9 mouse cellular contexts compared by ENCODE assay signal in the genomic region with DNA sequence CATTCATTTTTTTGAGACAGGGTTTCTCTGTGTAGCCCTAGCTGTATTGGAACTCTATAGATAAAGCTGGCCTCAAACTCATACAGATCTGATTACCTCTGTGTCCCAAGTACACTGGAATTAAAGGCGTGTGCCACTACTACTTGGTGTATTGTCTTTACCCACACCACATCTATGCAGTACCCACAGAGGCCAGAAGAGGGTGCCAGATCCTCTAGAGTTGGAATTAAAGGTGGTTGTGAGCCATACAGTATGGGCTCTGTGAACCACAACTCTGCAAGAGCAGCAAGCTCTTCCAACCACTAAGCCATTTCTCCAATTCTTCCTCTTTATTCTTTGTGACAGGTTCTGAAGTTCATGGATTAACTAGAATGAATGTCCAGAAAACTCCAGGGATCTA. TPM values are rescaled to one million over a fixed set of nuclear protein-coding genes. Genes with fewer than 3 reads are reported as not detected.
DNase-seq lines count a peak whose midpoint lies in the region; TF ChIP-seq lines count a peak whose summit lies in the region.
"Had no signal": no experiment of that assay in that cellular context is flagged by ENCODE, and none has a peak within 500 bp of the region (broad histone marks: within the 10 kb centered on the region; RNA-seq: fewer than 3 reads in every experiment).

No protein-coding gene starts in this region.

- no peaks in the 10 kb centered on the region for H3K36me3 ChIP-seq in heart, adult 2 months (ENCODE audit: control insufficient read depth, insufficient read depth, low read length)
- H3K36me3 ChIP-seq in heart, embryonic 10.5 days, result no peaks in the 10 kb centered on the region

- no peak for TF ChIP-seq POLR2A in heart, adult 2 months (IDR thresholded peaks at IDR 0.05; ENCODE audit: insufficient read depth, low read depth, low read length)

- H3K4me3 ChIP-seq in heart, adult 2 months, result no peak overlapping the region
- no peak overlapping the region for H3K4me3 ChIP-seq in heart, embryonic 10.5 days

- H3K9me3 ChIP-seq in heart, embryonic 10.5 days, result no peaks in the 10 kb centered on the region

- intact Hi-C loops in heart, adult 2 months (cut with DNase I), result loop anchor here (2.0 kb wide), 1 partner anchor 108 kb away; no protein-coding TSS in a partner anchor

- 52% methylated on average over 1 of the region's 1 CpGs for WGBS in heart, adult 2 months
- WGBS in heart, embryonic 10.5 days, result 63% methylated on average over 1 of the region's 1 CpGs

- no peaks in the 10 kb centered on the region for H3K79me2 ChIP-seq in heart, adult 2 months (replicated peaks; ENCODE audit: control insufficient read depth, insufficient read depth, low read length)

- no peak overlapping the region for H3K27ac ChIP-seq in heart, adult 2 months
- no peak overlapping the region for H3K27ac ChIP-seq in heart, embryonic 10.5 days

- TF ChIP-seq EP300 in heart, adult 2 months (IDR thresholded peaks at IDR 0.05; ENCODE audit: insufficient read depth, low read depth, low read length), result no peak

- TF ChIP-seq CTCF in heart, adult 2 months (IDR thresholded peaks at IDR 0.05), result peak; percentile 75

- H3K9ac ChIP-seq in heart, adult 2 months (ENCODE audit: low read depth, low read length), result no peak overlapping the region

- H3K4me1 ChIP-seq in heart, adult 2 months (ENCODE audit: control insufficient read depth, insufficient read depth, low read length), result no peaks in the 10 kb centered on the region
- no peaks in the 10 kb centered on the region for H3K4me1 ChIP-seq in heart, embryonic 10.5 days

- DNase-seq in heart, adult 2 months, result peak in 1 of 2 experiments; percentile 51
- DNase-seq in heart, embryonic 10.5 days (ENCODE audit: low spot score), result no peak
- peak; percentile 46 for DNase-seq in testis, postnatal 10 days (ENCODE audit: low spot score)
- no peak for DNase-seq in testis, postnatal 14 days (ENCODE audit: low spot score)
- peak; percentile 33 to 80 for DNase-seq in cerebellum, postnatal 14 days
- peak; percentile 3 to 24 for DNase-seq in lung, adult 18-20 months
- DNase-seq in thymus, postnatal 25 days, result peak; percentile 48
- no peak for DNase-seq in urinary bladder, adult 2 months (ENCODE audit: low spot score)

- H3K27me3 ChIP-seq in heart, adult 2 months (ENCODE audit: control insufficient read depth, insufficient read depth, low read length), result no peaks in the 10 kb centered on the region
- no peaks in the 10 kb centered on the region for H3K27me3 ChIP-seq in heart, embryonic 10.5 days (ENCODE audit: insufficient read depth, poor library complexity, severe bottlenecking)

RNA-seq across cellular contexts. Expression of a gene that starts 6.8 kb away (rescaled TPM):
- total RNA-seq in heart, adult 2 months (2021), result under 1 TPM; 0.26 to 0.68 TPM
- polyA plus RNA-seq in heart, adult 2 months (2012; rRNA removed), result 0.14 TPM in 1 of 2 replicates, not detected in the other
- polyA plus RNA-seq in heart, embryonic 10.5 days (2016; fragmentation: Nextera tagmentation; extraction: Ambion mirVana), result 9.6 and 11.1 TPM in 2 replicates
- 4.2 and 4.3 TPM in 2 replicates for polyA plus RNA-seq in urinary bladder, adult 2 months (2012; rRNA removed)

RNA-seq across cellular contexts. Expression of a gene that starts 17.7 kb away (rescaled TPM):
- under 1 TPM; 0.34 to 0.86 TPM for total RNA-seq in heart, adult 2 months (2021)
- 0.18 TPM in 1 of 2 replicates, not detected in the other for polyA plus RNA-seq in heart, adult 2 months (2012; rRNA removed)
- 2.5 and 3.5 TPM in 2 replicates for polyA plus RNA-seq in heart, embryonic 10.5 days (2016; fragmentation: Nextera tagmentation; extraction: Ambion mirVana)
- polyA plus RNA-seq in urinary bladder, adult 2 months (2012; rRNA removed), result not detected in 2 replicates
- polyA plus RNA-seq: large intestine, adult 2 months had no signal

RNA-seq across cellular contexts. Expression of a gene that starts 18.4 kb away (rescaled TPM):
- total RNA-seq in heart, adult 2 months (2021), result 1 to 10 TPM; 1.8 to 3.7 TPM
- polyA plus RNA-seq in heart, adult 2 months (2012; rRNA removed), result 2.0 and 2.4 TPM in 2 replicates
- 197 and 260 TPM in 2 replicates for polyA plus RNA-seq in heart, embryonic 10.5 days (2016; fragmentation: Nextera tagmentation; extraction: Ambion mirVana)
- polyA plus RNA-seq in urinary bladder, adult 2 months (2012; rRNA removed), result 1.8 and 2.8 TPM in 2 replicates

RNA-seq across cellular contexts. Expression of a gene that starts 24.7 kb away (rescaled TPM):
- total RNA-seq in heart, adult 2 months (2021), result 10 to 100 TPM; 14.4 to 15.4 TPM
- 7.8 and 15.1 TPM in 2 replicates for polyA plus RNA-seq in heart, adult 2 months (2012; rRNA removed)
- polyA plus RNA-seq in heart, embryonic 10.5 days (2016; fragmentation: Nextera tagmentation; extraction: Ambion mirVana), result 256 and 309 TPM in 2 replicates
- 70.1 and 78.1 TPM in 2 replicates for polyA plus RNA-seq in urinary bladder, adult 2 months (2012; rRNA removed)

RNA-seq across cellular contexts. Expression of a gene that starts 48.0 kb away (rescaled TPM):
- total RNA-seq in heart, adult 2 months (2021), result 10 to 100 TPM; 22.6 to 25.6 TPM
- polyA plus RNA-seq in heart, adult 2 months (2012; rRNA removed), result 6.3 and 17.8 TPM in 2 replicates
- 514 and 610 TPM in 2 replicates for polyA plus RNA-seq in heart, embryonic 10.5 days (2016; fragmentation: Nextera tagmentation; extraction: Ambion mirVana)
- 165 TPM in 2 replicates for polyA plus RNA-seq in urinary bladder, adult 2 months (2012; rRNA removed)

Comparison
In these comparisons a context has a peak if more than half of its experiments do, and no peak if none do; other contexts are left out.
1. DNase-seq: peak in testis, postnatal 10 days (single experiment), cerebellum, postnatal 14 days (2 of 2), lung, adult 18-20 months (2 of 2) and thymus, postnatal 25 days (single experiment); none in heart, embryonic 10.5 days (single experiment), testis, postnatal 14 days (single experiment) and urinary bladder, adult 2 months (single experiment).
2. RNA of a gene that starts 18.4 kb away (polyA plus RNA-seq): 197 to 260 TPM in heart, embryonic 10.5 days; 1.8 to 2.8 TPM in urinary bladder, adult 2 months and 2.0 to 2.4 TPM in heart, adult 2 months; every median in the first group is over 10 times any median in the second.